Mouse (Mus musculus) heart, embryonic 13.5 days (tissue): ENCODE measurements around the gene 4930562C15Rik. TPM values are rescaled to one million over a fixed set of nuclear protein-coding genes. Genes with fewer than 3 reads are reported as not detected.

Experiments
- ATAC-seq: fragments of 200-750 bp; cut with Nextera tagmentation; 2 replicates; pipeline ENCODE4 v1.8.0; 2017; ENCODE audit warnings: moderate TSS enrichment; ENCODE audit not compliant: insufficient number of reproducible peaks, low FRiP score, low TSS enrichment; ENCODE audit errors: extremely low read depth
- H3K27ac ChIP-seq: fragments of 300-500 bp; sonication (generic); replicated peaks from 2 replicates; pipeline ENCODE4 v1.5.1; 2015; ENCODE audit warnings: moderate library complexity, mild to moderate bottlenecking, inconsistent platforms
- H3K27me3 ChIP-seq: fragments of 300-500 bp; sonication (generic); replicated peaks from 2 replicates; pipeline ENCODE4 v1.6.1; 2015; ENCODE audit warnings: mild to moderate bottlenecking, inconsistent platforms
- H3K36me3 ChIP-seq: fragments of 300-500 bp; sonication (generic); 2 replicates; pipeline ENCODE4 v1.6.1; 2015; ENCODE audit warnings: mild to moderate bottlenecking, inconsistent platforms
- H3K4me1 ChIP-seq: fragments of 300-500 bp; sonication (generic); 2 replicates; pipeline ENCODE4 v1.6.1; 2015; ENCODE audit warnings: inconsistent platforms
- H3K4me2 ChIP-seq: fragments of 300-500 bp; sonication (generic); 2 replicates; pipeline ENCODE4 v1.6.1; 2015; ENCODE audit warnings: inconsistent platforms, mild to moderate bottlenecking, moderate library complexity
- H3K4me3 ChIP-seq: fragments of 300-500 bp; sonication (generic); 2 replicates; pipeline ENCODE4 v1.5.1; 2015; ENCODE audit warnings: moderate library complexity, mild to moderate bottlenecking, inconsistent platforms
- H3K9ac ChIP-seq: fragments of 300-500 bp; sonication (generic); 2 replicates; pipeline ENCODE4 v1.6.1; 2015; ENCODE audit warnings: inconsistent platforms, mild to moderate bottlenecking, moderate library complexity
- H3K9me3 ChIP-seq: fragments of 300-500 bp; sonication (generic); 2 replicates; pipeline ENCODE4 v1.6.1; 2016; ENCODE audit warnings: inconsistent platforms
- WGBS: fragments of 180-500 bp; shearing (Covaris S2); methylation state at CpG from one replicate; pipeline ENCODE4 v1.1.7; 2015; ENCODE audit warnings: mixed read lengths; 5-methylcytosine and 5-hydroxymethylcytosine counted together
- polyA plus RNA-seq: library from polyadenylated mRNA; unstranded; fragments of >200 nt; fragmentation: Nextera tagmentation; extraction: Ambion mirVana; gene quantifications from 2 replicates; pipeline ENCODE4 v1.2.1, GENCODE M21; 2015

Gene 4930562C15Rik
- polyA plus RNA-seq, 1 experiment from 2014 or later = 0.32 TPM

GRCm38 (mm10) chr16:4907386-4907785 is 72.2 kb downstream of the 4930562C15Rik start:
- no peaks in the 10 kb centered on the region for H3K27me3 ChIP-seq

GRCm38 (mm10) chr16:4907972-4908371 is 72.8 kb downstream of the 4930562C15Rik start:
- H3K27me3 ChIP-seq = no peaks in the 10 kb centered on the region
- H3K9me3 ChIP-seq = no peaks in the 10 kb centered on the region
- no peak overlapping the region for H3K4me3 ChIP-seq
- ATAC-seq = no peak
- no peak overlapping the region for H3K9ac ChIP-seq
- no peak overlapping the region for H3K27ac ChIP-seq
- H3K4me1 ChIP-seq = peaks cover 23% of the 10 kb centered on the region
- H3K4me2 ChIP-seq = no peak overlapping the region
- peaks cover 60% of the 10 kb centered on the region for H3K36me3 ChIP-seq
- WGBS = 58% methylated on average over 4 of the region's 5 CpGs

More at GRCm38 (mm10) chr16:4907386-4907785, 72.2 kb downstream of the 4930562C15Rik start:
- Histone ChIP-seq H3K27ac (no peak overlapping the region), H3K4me1 (peaks cover 20% of the 10 kb centered on the region), H3K9me3 (no peaks in the 10 kb centered on the region), H3K4me3 (no peak overlapping the region), H3K9ac (no peak overlapping the region), H3K4me2 (no peak overlapping the region), H3K36me3 (peaks cover 54% of the 10 kb centered on the region)
- 77% methylated on average over 2 of the region's 2 CpGs for WGBS
- ATAC-seq = no peak

GRCm38 (mm10) chr16:4909745-4910144 is 74.5 kb downstream of the 4930562C15Rik start:
- Histone ChIP-seq H3K4me3 (no peak overlapping the region), H3K9me3 (no peaks in the 10 kb centered on the region), H3K9ac (no peak overlapping the region), H3K27ac (no peak overlapping the region), H3K4me1 (peaks cover 25% of the 10 kb centered on the region), H3K27me3 (no peaks in the 10 kb centered on the region), H3K4me2 (no peak overlapping the region), H3K36me3 (peaks cover 69% of the 10 kb centered on the region)
- ATAC-seq = no peak
- WGBS = 93% methylated on average over 2 of the region's 2 CpGs

- 96% methylated on average over 8 of the region's 8 CpGs for WGBS
- no peak overlapping the region for H3K4me3 ChIP-seq
- no peaks in the 10 kb centered on the region for H3K27me3 ChIP-seq
- no peak overlapping the region for H3K4me2 ChIP-seq
- no peak overlapping the region for H3K27ac ChIP-seq
- peaks cover 77% of the 10 kb centered on the region for H3K36me3 ChIP-seq
- H3K4me1 ChIP-seq = peaks cover 21% of the 10 kb centered on the region
- no peaks in the 10 kb centered on the region for H3K9me3 ChIP-seq
- no peak overlapping the region for H3K9ac ChIP-seq
- no peak for ATAC-seq
Measured at GRCm38 (mm10) chr16:4910758-4911157, 75.5 kb downstream of the 4930562C15Rik start.

GRCm38 (mm10) chr16:4912074-4912648 is 76.9 kb downstream of the 4930562C15Rik start:
- peak overlapping the region; percentile 78 for H3K27ac ChIP-seq
- no peak for ATAC-seq
- H3K4me3 ChIP-seq = no peak overlapping the region
- WGBS = 73% methylated on average over 10 of the region's 10 CpGs
- H3K36me3 ChIP-seq = peaks cover 89% of the 10 kb centered on the region
- H3K9me3 ChIP-seq = no peaks in the 10 kb centered on the region
- peak overlapping the region; percentile 16; the same call in 1 of the 2 replicates for H3K9ac ChIP-seq
- no peak overlapping the region for H3K4me2 ChIP-seq
- H3K27me3 ChIP-seq = no peaks in the 10 kb centered on the region
- peaks cover 26% of the 10 kb centered on the region for H3K4me1 ChIP-seq

GRCm38 (mm10) chr16:4912907-4913782 is 77.9 kb downstream of the 4930562C15Rik start:
- ATAC-seq = no peak
- Histone ChIP-seq H3K9ac (peak overlapping the region; percentile 56), H3K27ac (peak overlapping the region; percentile 78), H3K36me3 (peaks cover 88% of the 10 kb centered on the region), H3K4me3 (no peak overlapping the region), H3K4me1 (peaks cover 26% of the 10 kb centered on the region), H3K9me3 (no peaks in the 10 kb centered on the region), H3K4me2 (peak overlapping the region; percentile 32; the same call in 1 of the 2 replicates), H3K27me3 (no peaks in the 10 kb centered on the region)
- WGBS = 59% methylated on average over 11 of the region's 11 CpGs

GRCm38 (mm10) chr16:4913783-4914735 is 78.8 kb downstream of the 4930562C15Rik start:
- peaks cover 88% of the 10 kb centered on the region for H3K36me3 ChIP-seq
- H3K27me3 ChIP-seq = no peaks in the 10 kb centered on the region
- peak overlapping the region; percentile 56 for H3K9ac ChIP-seq
- H3K9me3 ChIP-seq = no peaks in the 10 kb centered on the region
- 29% methylated on average over 12 of the region's 12 CpGs for WGBS
- H3K27ac ChIP-seq = peak overlapping the region; percentile 78
- ATAC-seq = peak; percentile 7; the same call in 1 of the 2 replicates
- H3K4me1 ChIP-seq = peaks cover 26% of the 10 kb centered on the region
- H3K4me3 ChIP-seq = no peak overlapping the region
- peak overlapping the region; percentile 32; the same call in 1 of the 2 replicates for H3K4me2 ChIP-seq

- no peak for ATAC-seq
- Histone ChIP-seq H3K4me1 (peaks cover 26% of the 10 kb centered on the region), H3K9ac (no peak overlapping the region), H3K9me3 (no peaks in the 10 kb centered on the region), H3K4me2 (no peak overlapping the region), H3K27me3 (no peaks in the 10 kb centered on the region), H3K36me3 (peaks cover 88% of the 10 kb centered on the region), H3K4me3 (no peak overlapping the region), H3K27ac (no peak overlapping the region)
- 55% methylated on average over 3 of the region's 3 CpGs for WGBS
Measured at GRCm38 (mm10) chr16:4915931-4916330, 80.7 kb downstream of the 4930562C15Rik start.

- ATAC-seq = no peak
- no peaks in the 10 kb centered on the region for H3K9me3 ChIP-seq
- H3K4me3 ChIP-seq = no peak overlapping the region
- H3K4me1 ChIP-seq = peaks cover 26% of the 10 kb centered on the region
- H3K27me3 ChIP-seq = no peaks in the 10 kb centered on the region
- H3K27ac ChIP-seq = no peak overlapping the region
- no peak overlapping the region for H3K9ac ChIP-seq
- WGBS = 86% methylated on average over 2 of the region's 2 CpGs
- H3K4me2 ChIP-seq = no peak overlapping the region
- H3K36me3 ChIP-seq = peaks cover 88% of the 10 kb centered on the region
Measured at GRCm38 (mm10) chr16:4916608-4917007, 81.4 kb downstream of the 4930562C15Rik start.
